Mouse (Mus musculus) small intestine, adult 2 months (tissue): Measurements from ENCODE around the gene Tal1. TPM values are rescaled to one million over a fixed set of nuclear protein-coding genes. Genes with fewer than 3 reads are reported as not detected.

Source experiments
- H3K27ac ChIP-seq: fragments of 200-500 bp; 2 replicates; pipeline ENCODE4 v1.5.1; 2012; ENCODE audit warnings: low read depth, low read length, control low read depth, inconsistent platforms; ENCODE audit not compliant: insufficient read depth
- H3K27me3 ChIP-seq: fragments of 200-500 bp; 2 replicates; pipeline ENCODE4 v1.6.1; 2012; ENCODE audit warnings: mild to moderate bottlenecking, moderate library complexity, low read length, inconsistent platforms; ENCODE audit not compliant: control insufficient read depth, insufficient read depth
- H3K36me3 ChIP-seq: fragments of 200-500 bp; 2 replicates; pipeline ENCODE4 v1.6.1; 2012; ENCODE audit warnings: mild to moderate bottlenecking, low read length, control low read depth, inconsistent platforms; ENCODE audit not compliant: control insufficient read depth, insufficient read depth
- H3K4me1 ChIP-seq: fragments of 200-500 bp; 2 replicates; pipeline ENCODE4 v1.6.1; 2012; ENCODE audit warnings: low read length, inconsistent platforms, mixed read lengths; ENCODE audit not compliant: control insufficient read depth, insufficient read depth, insufficient read length
- H3K4me3 ChIP-seq: fragments of 200-500 bp; 2 replicates; pipeline ENCODE4 v1.5.1; 2012; ENCODE audit warnings: low read depth, mild to moderate bottlenecking, control low read depth, inconsistent platforms, low read length, moderate library complexity
- CTCF ChIP-seq: fragments of 200-500 bp; IDR thresholded peaks from 2 replicates; pipeline ENCODE4 v1.5.1; 2012; ENCODE audit warnings: low read depth, mild to moderate bottlenecking, control low read depth, inconsistent platforms, low read length, moderate library complexity, mixed read lengths; ENCODE audit not compliant: insufficient replicate concordance, insufficient read length; ENCODE audit errors: extremely low read depth
- POLR2A ChIP-seq: fragments of 200-500 bp; IDR thresholded peaks from 2 replicates; pipeline ENCODE4 v1.6.1; 2012; ENCODE audit warnings: low read depth, mild to moderate bottlenecking, control low read depth, inconsistent platforms, low read length, moderate library complexity
- WGBS: fragments of 180-500 bp; shearing (Covaris S2); methylation state at CpG from one replicate; pipeline ENCODE4 v1.1.7; 2018; 5-methylcytosine and 5-hydroxymethylcytosine counted together
- polyA plus RNA-seq: library from polyadenylated mRNA; depleted of rRNA; stranded (reverse); fragments of >200 nt; gene quantifications from 2 replicates; pipeline ENCODE4 v1.2.3, GENCODE M21; 2012; rRNA removed

Tal1 gene
- 0.71 and 1.8 TPM in 2 replicates for polyA plus RNA-seq

GRCm38 (mm10) chr4:115056371-115056920 is at the start of gene Tal1:
Gene Tal1, plus strand, starts transcription at chr4:115056426.
- H3K27me3 ChIP-seq, result peaks cover 78% of the 10 kb centered on the region

GRCm38 (mm10) chr4:115014276-115014675 is 42.0 kb upstream of the Tal1 start:
- no peaks in the 10 kb centered on the region for H3K27me3 ChIP-seq
- H3K27ac ChIP-seq, result no peak overlapping the region
- H3K4me1 ChIP-seq, result no peaks in the 10 kb centered on the region
- no peak for TF ChIP-seq POLR2A
- no peak for TF ChIP-seq CTCF
- no peak overlapping the region for H3K4me3 ChIP-seq
- WGBS, result 97% methylated on average over 3 of the region's 3 CpGs
- peaks cover 22% of the 10 kb centered on the region for H3K36me3 ChIP-seq

More at GRCm38 (mm10) chr4:115056371-115056920, at the start of gene Tal1:
- Histone ChIP-seq H3K4me1 (peaks cover 7% of the 10 kb centered on the region), H3K4me3 (peak within 1 kb of the TSS; percentile 43), H3K36me3 (no peaks in the 10 kb centered on the region), H3K27ac (0 out of 2 replicates have a peak within 1 kb of the TSS, but pooled peaks have one; percentile 21)
- TF ChIP-seq POLR2A, result no peak
- TF ChIP-seq CTCF, result no peak
- 2% methylated on average over 60 of the region's 60 CpGs for WGBS

- 92% methylated on average over 3 of the region's 3 CpGs for WGBS
- Histone ChIP-seq H3K27me3 (no peaks in the 10 kb centered on the region), H3K27ac (no peak overlapping the region), H3K36me3 (peaks cover 29% of the 10 kb centered on the region), H3K4me1 (no peaks in the 10 kb centered on the region), H3K4me3 (no peak overlapping the region)
- TF ChIP-seq CTCF (no peak), POLR2A (no peak)
These were observed 36.2 kb upstream of the Tal1 start for GRCm38 (mm10) chr4:115019997-115020396.

GRCm38 (mm10) chr4:115035043-115035442 is 21.2 kb upstream of the Tal1 start:
- H3K4me3 ChIP-seq, result no peak overlapping the region
- no peaks in the 10 kb centered on the region for H3K27me3 ChIP-seq
- 54% methylated on average over 6 of the region's 6 CpGs for WGBS
- no peaks in the 10 kb centered on the region for H3K4me1 ChIP-seq
- TF ChIP-seq POLR2A (no peak), CTCF (no peak)
- no peak overlapping the region for H3K27ac ChIP-seq
- H3K36me3 ChIP-seq, result peaks cover 4% of the 10 kb centered on the region; the same call in 1 of the 2 replicates

- H3K27ac ChIP-seq, result no peak overlapping the region
- WGBS, result 56% methylated on average over 4 of the region's 4 CpGs
- no peaks in the 10 kb centered on the region for H3K27me3 ChIP-seq
- no peaks in the 10 kb centered on the region for H3K4me1 ChIP-seq
- peaks cover 12% of the 10 kb centered on the region for H3K36me3 ChIP-seq
- H3K4me3 ChIP-seq, result no peak overlapping the region
- TF ChIP-seq CTCF, result no peak; the same call in 1 of the 2 replicates
- TF ChIP-seq POLR2A, result no peak
These were observed 18.0 kb upstream of the Tal1 start for GRCm38 (mm10) chr4:115038242-115038641.

- H3K27ac ChIP-seq, result no peak overlapping the region
- 74% methylated on average over 3 of the region's 3 CpGs for WGBS
- no peaks in the 10 kb centered on the region for H3K4me1 ChIP-seq
- peaks cover 8% of the 10 kb centered on the region for H3K36me3 ChIP-seq
- no peak overlapping the region for H3K4me3 ChIP-seq
- TF ChIP-seq CTCF, result no peak
- no peak for TF ChIP-seq POLR2A
- H3K27me3 ChIP-seq, result no peaks in the 10 kb centered on the region
These were observed 10.6 kb upstream of the Tal1 start for GRCm38 (mm10) chr4:115045621-115046020.

- 5% methylated on average over 5 of the region's 5 CpGs for WGBS
- TF ChIP-seq POLR2A (no peak), CTCF (peak; percentile 48; the same call in 1 of the 2 replicates)
These were observed 8.5 kb upstream of the Tal1 start for GRCm38 (mm10) chr4:115047750-115048149.

More at GRCm38 (mm10) chr4:115047750-115048149, 8.5 kb upstream of the Tal1 start:
- no peak overlapping the region for H3K4me3 ChIP-seq
- no peaks in the 10 kb centered on the region; the same call in 1 of the 2 replicates for H3K4me1 ChIP-seq
- H3K27ac ChIP-seq, result no peak overlapping the region
- H3K36me3 ChIP-seq, result no peaks in the 10 kb centered on the region
- peaks cover 13% of the 10 kb centered on the region for H3K27me3 ChIP-seq
